Mouse (Mus musculus) ES-E14 (cell line): ENCODE results near the gene Olfr164.

ENCODE experiments used
- CHD2 ChIP-seq: IDR thresholded peaks from 2 replicates; pipeline ENCODE4 v1.6.1; 2014; ENCODE audit warnings: mild to moderate bottlenecking, low read depth, low read length, inconsistent platforms
- HCFC1 ChIP-seq: IDR thresholded peaks from 2 replicates; pipeline ENCODE4 v1.6.1; 2012; ENCODE audit warnings: low read length, inconsistent platforms, borderline replicate concordance; ENCODE audit not compliant: insufficient read depth
- ZC3H11A ChIP-seq: IDR thresholded peaks from 2 replicates; pipeline ENCODE4 v1.6.1; 2012; ENCODE audit warnings: low read depth, mild to moderate bottlenecking, inconsistent platforms, low read length, borderline replicate concordance
- ZNF384 ChIP-seq: IDR thresholded peaks from 2 replicates; pipeline ENCODE4 v1.6.1; 2012; ENCODE audit warnings: low read depth, low read length, inconsistent platforms

GRCm38 (mm10) chr16:19245835-19246234, 68.0 kb downstream of the Olfr164 start:
- TF ChIP-seq HCFC1 (no peak), CHD2 (no peak), ZNF384 (no peak), ZC3H11A (no peak)
